ENCODE assay signal across 11 mouse cellular contexts in genomic region chr4:143248050-143248449, GRCm38 (mm10). TPM values are rescaled to one million over a fixed set of nuclear protein-coding genes. Genes with fewer than 3 reads are reported as not detected.
DNase-seq lines count a peak whose midpoint lies in the region; ATAC-seq and TF ChIP-seq lines count a peak whose summit lies in the region.
"Had no signal": no experiment of that assay in that cellular context is flagged by ENCODE, and none has a peak within 500 bp of the region (broad histone marks: within the 10 kb centered on the region; RNA-seq: fewer than 3 reads in every experiment).

No protein-coding gene starts in this region.

- ATAC-seq in liver, embryonic 11.5 days (replicated peaks; ENCODE audit: low FRiP score) = no peak

- no peak overlapping the region for H3K4me2 ChIP-seq in liver, embryonic 11.5 days
- H3K4me2 ChIP-seq: neural tube, embryonic 13.5 days had no signal

- H3K9me3 ChIP-seq in liver, embryonic 11.5 days (ENCODE audit: control insufficient read depth, low read length) = no peaks in the 10 kb centered on the region
- H3K9me3 ChIP-seq: neural tube, embryonic 13.5 days had no signal

- H3K27ac ChIP-seq in cerebellum, adult 2 months (ENCODE audit: insufficient read depth, low read length) = no peak overlapping the region
- H3K27ac ChIP-seq in liver, adult 2 months (replicated peaks; ENCODE audit: insufficient read depth, low read depth, low read length) = no peak overlapping the region
- H3K27ac ChIP-seq in liver, embryonic 11.5 days (ENCODE audit: low read depth, low read length) = no peak overlapping the region
- H3K27ac ChIP-seq in testis, adult 2 months (ENCODE audit: control insufficient read depth, insufficient read depth, low read depth, low read length) = no peak overlapping the region
- H3K27ac ChIP-seq: neural tube, embryonic 13.5 days had no signal

- H3K79me2 ChIP-seq in liver, adult 2 months (ENCODE audit: control insufficient read depth, insufficient read depth, low read length) = no peaks in the 10 kb centered on the region

- no peaks in the 10 kb centered on the region for H3K27me3 ChIP-seq in cerebellum, adult 2 months (ENCODE audit: control insufficient read depth, insufficient read depth, low read length)
- H3K27me3 ChIP-seq in liver, adult 2 months (ENCODE audit: control insufficient read depth, insufficient read depth, low read length) = no peaks in the 10 kb centered on the region
- H3K27me3 ChIP-seq in liver, embryonic 11.5 days (replicated peaks; ENCODE audit: control insufficient read depth, insufficient read depth, low read length) = no peaks in the 10 kb centered on the region
- no peaks in the 10 kb centered on the region for H3K27me3 ChIP-seq in testis, adult 2 months (ENCODE audit: control insufficient read depth, insufficient read depth, low read length)
- H3K27me3 ChIP-seq: neural tube, embryonic 13.5 days had no signal

- WGBS in cerebellum, adult 2 months = 80% methylated on average over 5 of the region's 5 CpGs
- WGBS in liver, adult 2 months = 72% methylated on average over 5 of the region's 5 CpGs
- WGBS in liver, embryonic 11.5 days = 68% methylated on average over 5 of the region's 5 CpGs

- H3K36me3 ChIP-seq in liver, adult 2 months (ENCODE audit: control insufficient read depth, insufficient read depth, low read length) = no peaks in the 10 kb centered on the region
- H3K36me3 ChIP-seq in liver, embryonic 11.5 days (ENCODE audit: control insufficient read depth, insufficient read depth, low read length) = no peaks in the 10 kb centered on the region
- H3K36me3 ChIP-seq in testis, adult 2 months (ENCODE audit: control insufficient read depth, insufficient read depth, low read length) = no peaks in the 10 kb centered on the region
- H3K36me3 ChIP-seq: neural tube, embryonic 13.5 days had no signal

- no peak overlapping the region for H3K9ac ChIP-seq in liver, adult 2 months (ENCODE audit: low read depth, low read length)
- H3K9ac ChIP-seq in liver, embryonic 11.5 days (ENCODE audit: low read depth, low read length) = no peak overlapping the region
- H3K9ac ChIP-seq: neural tube, embryonic 13.5 days had no signal

- no peak overlapping the region for H3K4me3 ChIP-seq in cerebellum, adult 2 months (replicated peaks; ENCODE audit: insufficient read depth, low read depth, low read length)
- no peak overlapping the region for H3K4me3 ChIP-seq in liver, adult 2 months (ENCODE audit: insufficient read depth, low read depth, low read length)
- H3K4me3 ChIP-seq in liver, embryonic 11.5 days (ENCODE audit: low read depth, low read length) = no peak overlapping the region
- H3K4me3 ChIP-seq in testis, adult 2 months (ENCODE audit: control insufficient read depth, low read depth, low read length) = no peak overlapping the region
- H3K4me3 ChIP-seq: neural tube, embryonic 13.5 days had no signal

- DNase-seq in cerebellum, adult 2 months = no peak
- no peak for DNase-seq in cerebellum, adult 8-10 months
- no peak for DNase-seq in liver, adult 2 months (ENCODE audit: extremely low read depth, low read depth, low spot score)
- DNase-seq in liver, embryonic 11.5 days (ENCODE audit: low spot score) = no peak
- peak; percentile 19 for DNase-seq in c-Kit-negative CD71-positive TER-119-positive erythroid progenitor cells, embryonic 14.5 days (ENCODE audit: low read depth, low spot score)
- no peak for DNase-seq in ovary, postnatal 14 days (ENCODE audit: low spot score)
- DNase-seq in frontal cortex, postnatal 36 days (ENCODE audit: low spot score in 2 of 2) = no peak
- DNase-seq: cerebellum, adult 9-10 months; lung, adult 18-20 months had no signal

- no peaks in the 10 kb centered on the region for H3K4me1 ChIP-seq in cerebellum, adult 2 months (ENCODE audit: control insufficient read depth, insufficient read depth, low read length)
- no peaks in the 10 kb centered on the region for H3K4me1 ChIP-seq in liver, adult 2 months (ENCODE audit: control insufficient read depth, insufficient read depth, low read length)
- H3K4me1 ChIP-seq in liver, embryonic 11.5 days (replicated peaks; ENCODE audit: control insufficient read depth, insufficient read depth, low read length) = no peaks in the 10 kb centered on the region
- H3K4me1 ChIP-seq in testis, adult 2 months (ENCODE audit: control insufficient read depth, insufficient read depth, low read length) = peaks cover 3% of the 10 kb centered on the region; the same call in 1 of the 2 replicates
- H3K4me1 ChIP-seq: neural tube, embryonic 13.5 days had no signal

- TF ChIP-seq CTCF in cerebellum, adult 2 months (IDR thresholded peaks at IDR 0.05; ENCODE audit: borderline replicate concordance, insufficient read depth, low read depth, low read length) = peak; percentile 17; the same call in 1 of the 2 replicates
- TF ChIP-seq CTCF in liver, adult 2 months (IDR thresholded peaks at IDR 0.05; ENCODE audit: low read depth, low read length) = peak; percentile 60; the same call in 1 of the 2 replicates
- peak; percentile 84; the same call in 1 of the 2 replicates for TF ChIP-seq CTCF in testis, adult 2 months (IDR thresholded peaks at IDR 0.05; ENCODE audit: control insufficient read depth, insufficient read depth, insufficient replicate concordance, low read depth, low read length)

- no peak for TF ChIP-seq POLR2A in cerebellum, adult 2 months (IDR thresholded peaks at IDR 0.05; ENCODE audit: borderline replicate concordance, insufficient read depth, low read length)
- TF ChIP-seq POLR2A in liver, adult 2 months (IDR thresholded peaks at IDR 0.05; ENCODE audit: extremely low read depth, insufficient read depth, low read length) = no peak
- no peak for TF ChIP-seq POLR2A in testis, adult 2 months (IDR thresholded peaks at IDR 0.05; ENCODE audit: control insufficient read depth, low read depth, low read length)

RNA-seq across cellular contexts. Expression of gene Prdm2, which starts 35.3 kb away (rescaled TPM):
- polyA plus RNA-seq in cerebellum, adult 2 months (2012; rRNA removed) = 21.7 and 21.9 TPM in 2 replicates
- total RNA-seq in liver, adult 2 months (2014; rRNA removed) = 6.9 and 8.1 TPM in 2 replicates
- 4.9 and 7.9 TPM in 2 replicates for polyA plus RNA-seq in liver, adult 2 months (2012; rRNA removed)
- 7.3 and 8.3 TPM in 2 replicates for polyA plus RNA-seq in liver, embryonic 11.5 days (2014; fragmentation: Nextera tagmentation; extraction: Ambion mirVana)
- 32.3 and 33.4 TPM in 2 replicates for polyA plus RNA-seq in testis, adult 2 months (2012; rRNA removed)

RNA-seq across cellular contexts. Expression of gene Pdpn, which starts 51.3 kb away (rescaled TPM):
- 7.7 and 8.4 TPM in 2 replicates for polyA plus RNA-seq in cerebellum, adult 2 months (2012; rRNA removed)
- total RNA-seq in liver, adult 2 months (2014; rRNA removed) = 0.40 TPM in 1 of 2 replicates, not detected in the other
- polyA plus RNA-seq in liver, adult 2 months (2012; rRNA removed) = 0.17 and 0.39 TPM in 2 replicates
- 5.5 and 6.0 TPM in 2 replicates for polyA plus RNA-seq in liver, embryonic 11.5 days (2014; fragmentation: Nextera tagmentation; extraction: Ambion mirVana)
- polyA plus RNA-seq in testis, adult 2 months (2012; rRNA removed) = 1.3 and 2.0 TPM in 2 replicates

Comparison
In these comparisons a context has a peak if more than half of its experiments do, and no peak if none do; other contexts are left out.
1. CTCF ChIP-seq: peak in every context shown above with its lines; median percentile 84 in testis, adult 2 months; 60 in liver, adult 2 months; 17 in cerebellum, adult 2 months.